ENCODE assay signal across 28 mouse cellular contexts in the genomic region with DNA sequence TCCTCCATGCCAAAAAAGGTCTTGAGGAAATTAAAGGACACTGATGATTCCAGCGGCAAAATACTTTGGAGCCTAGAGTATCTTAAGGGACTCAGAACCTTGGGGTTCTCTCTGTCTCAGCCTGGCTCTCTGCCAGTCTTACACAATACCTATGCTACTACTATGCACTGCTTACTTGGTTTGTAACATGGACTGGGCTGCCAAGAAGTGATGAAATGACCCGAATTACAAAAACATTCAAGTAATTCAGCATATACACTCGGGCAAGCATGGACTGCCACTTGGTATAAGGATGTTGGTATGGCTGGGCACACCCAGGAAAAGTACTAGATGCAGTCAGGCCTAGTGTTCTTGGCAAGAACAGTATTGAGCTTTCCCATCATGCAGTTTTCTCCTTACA.
DNase-seq lines count a peak whose midpoint lies in the region.
"Had no signal": no experiment of that assay in that cellular context is flagged by ENCODE, and none has a peak within 500 bp of the region (broad histone marks: within the 10 kb centered on the region; RNA-seq: fewer than 3 reads in every experiment).

No protein-coding gene starts in this region.

- no peaks in the 10 kb centered on the region for H3K27me3 ChIP-seq in midbrain, embryonic 10.5 days (ENCODE audit: low read depth, poor library complexity, severe bottlenecking)
- H3K27me3 ChIP-seq: CH12.LX; embryonic facial prominence, embryonic 13.5 days; intestine, embryonic 15.5 days; liver, embryonic 13.5 days; lung, embryonic 15.5 days; megakaryocyte, embryonic 14.5 days; midbrain, embryonic 15.5 days; neural tube, embryonic 12.5 days had no signal

- H3K4me3 ChIP-seq in midbrain, embryonic 10.5 days, result no peak overlapping the region
- H3K4me3 ChIP-seq: embryonic facial prominence, embryonic 13.5 days; forebrain, embryonic 10.5 days; intestine, embryonic 15.5 days; liver, embryonic 13.5 days; lung, embryonic 15.5 days; megakaryocyte, embryonic 14.5 days; midbrain, embryonic 15.5 days; neural tube, embryonic 12.5 days had no signal

- H3K4me1 ChIP-seq in midbrain, embryonic 10.5 days, result no peaks in the 10 kb centered on the region
- H3K4me1 ChIP-seq: embryonic facial prominence, embryonic 13.5 days; forebrain, embryonic 10.5 days; intestine, embryonic 15.5 days; liver, embryonic 13.5 days; lung, embryonic 15.5 days; megakaryocyte, embryonic 14.5 days; midbrain, embryonic 15.5 days had no signal

- 92% methylated on average over 3 of the region's 3 CpGs for WGBS in midbrain, embryonic 10.5 days

- intact Hi-C loops in heart, postnatal 14 days (cut with DNase I), result no loop called here

- H3K9me3 ChIP-seq in midbrain, embryonic 10.5 days (replicated peaks), result no peaks in the 10 kb centered on the region
- H3K9me3 ChIP-seq: embryonic facial prominence, embryonic 13.5 days; forebrain, embryonic 10.5 days; G1E; intestine, embryonic 15.5 days; liver, embryonic 13.5 days; lung, embryonic 15.5 days; megakaryocyte, embryonic 14.5 days; midbrain, embryonic 15.5 days; neural tube, embryonic 12.5 days had no signal

- DNase-seq in heart, adult 11 months, result peak; percentile 63
- no peak for DNase-seq in heart, postnatal 14 days
- DNase-seq in NIH3T3 (ENCODE audit: low read depth), result peak; percentile 25
- DNase-seq in adrenal gland, postnatal 25 days, result peak; percentile 6
- peak; percentile 8 for DNase-seq in lung, postnatal 10 days
- no peak for DNase-seq in midbrain, embryonic 10.5 days (ENCODE audit: low spot score)
- DNase-seq in thymus, postnatal 0 days (ENCODE audit: low spot score), result no peak
- no peak for DNase-seq in heart, postnatal 4 days
- DNase-seq: B cell, adult 2 months; cerebellum, adult 2 months; cerebellum, postnatal 25 days; forebrain, postnatal 0 days; gastrocnemius, postnatal 25 days; heart, postnatal 36 days; kidney, adult 8-10 months; kidney, postnatal 14 days; liver, embryonic 13.5 days had no signal

- H3K36me3 ChIP-seq in midbrain, embryonic 10.5 days, result no peaks in the 10 kb centered on the region
- H3K36me3 ChIP-seq: embryonic facial prominence, embryonic 13.5 days; forebrain, embryonic 10.5 days; G1E; intestine, embryonic 15.5 days; liver, embryonic 13.5 days; lung, embryonic 15.5 days; midbrain, embryonic 15.5 days; neural tube, embryonic 12.5 days had no signal

- H3K27ac ChIP-seq in midbrain, embryonic 10.5 days (replicated peaks), result no peak overlapping the region
- H3K27ac ChIP-seq: embryonic facial prominence, embryonic 13.5 days; forebrain, embryonic 10.5 days; hindbrain, embryonic 14.5 days; intestine, embryonic 15.5 days; liver, embryonic 13.5 days; lung, embryonic 15.5 days; midbrain, embryonic 15.5 days; neural tube, embryonic 12.5 days; stomach, postnatal 0 days had no signal

Comparison
In these comparisons a context has a peak if more than half of its experiments do, and no peak if none do; other contexts are left out.
1. DNase-seq: peak in heart, adult 11 months (single experiment), NIH3T3 (single experiment), adrenal gland, postnatal 25 days (single experiment) and lung, postnatal 10 days (single experiment); none in heart, postnatal 14 days (0 of 2), midbrain, embryonic 10.5 days (single experiment), thymus, postnatal 0 days (single experiment) and heart, postnatal 4 days (single experiment).